Comparison of ENCODE assay signal across 8 mouse cellular contexts in genomic region chr7:84272206-84272818, GRCm38 (mm10).
DNase-seq lines count a peak whose midpoint lies in the region; ATAC-seq and TF ChIP-seq lines count a peak whose summit lies in the region.

No protein-coding gene starts in this region.

- no peaks in the 10 kb centered on the region for H3K9me3 ChIP-seq in hindbrain, embryonic 16.5 days (ENCODE audit: control insufficient read depth, low read length)

- peak; percentile 96; the same call in 1 of the 2 replicates for TF ChIP-seq CTCF in gastrocnemius, adult 2 months (IDR thresholded peaks at IDR 0.05)

- H3K9ac ChIP-seq in hindbrain, embryonic 16.5 days (ENCODE audit: low read depth, low read length) = no peak overlapping the region

- H3K4me1 ChIP-seq in hindbrain, embryonic 16.5 days (ENCODE audit: control insufficient read depth, insufficient read depth, low read depth, low read length) = no peaks in the 10 kb centered on the region

- no peak overlapping the region for H3K27ac ChIP-seq in gastrocnemius, adult 2 months
- no peak overlapping the region for H3K27ac ChIP-seq in hindbrain, embryonic 16.5 days (ENCODE audit: low read depth, low read length)

- H3K4me3 ChIP-seq in gastrocnemius, adult 2 months = no peak overlapping the region
- H3K4me3 ChIP-seq in hindbrain, embryonic 16.5 days (ENCODE audit: low read length) = no peak overlapping the region

- intact Hi-C loops in gastrocnemius, adult 2 months (cut with DNase I) = loop anchor here (1.0 to 2.0 kb wide), 3 partner anchors 84 to 358 kb away; no protein-coding TSS in a partner anchor

- peak; percentile 88 for DNase-seq in R1 (ENCODE audit: low read depth, low spot score)
- DNase-seq in cerebellum, postnatal 36 days = peak; percentile 77 to 80
- DNase-seq in gastrocnemius, adult 2 months = peak; percentile 81
- DNase-seq in left cerebral cortex, adult 11 months (ENCODE audit: low spot score) = peak; percentile 53
- peak; percentile 86 to 90 for DNase-seq in lung, postnatal 4 days
- peak; percentile 54 for DNase-seq in retina, postnatal 7 days (ENCODE audit: low read depth, low spot score)
- DNase-seq in urinary bladder, adult 18-20 months (ENCODE audit: low spot score in 2 of 2) = peak; percentile 61 to 72

- WGBS in hindbrain, embryonic 16.5 days = 29% methylated on average over 7 of the region's 7 CpGs

- ATAC-seq in hindbrain, embryonic 16.5 days = peak; percentile 87

- H3K27me3 ChIP-seq in hindbrain, embryonic 16.5 days (replicated peaks; ENCODE audit: control insufficient read depth, insufficient read depth, low read length) = no peaks in the 10 kb centered on the region

- no peak overlapping the region for H3K4me2 ChIP-seq in hindbrain, embryonic 16.5 days (ENCODE audit: low read length)

- H3K36me3 ChIP-seq in hindbrain, embryonic 16.5 days (ENCODE audit: control insufficient read depth, insufficient read depth, low read length) = peaks cover 24% of the 10 kb centered on the region
